Mouse (Mus musculus): ENCODE measurements around the gene Sox15. TPM values are rescaled to one million over a fixed set of nuclear protein-coding genes. Genes with fewer than 3 reads are reported as not detected.
A peak's percentile ranks its signal among the peaks of the same experiment; 100 is the strongest.

The Sox15 gene
- polyA plus RNA-seq, 1 experiment, result 0.24 TPM

DNA sequence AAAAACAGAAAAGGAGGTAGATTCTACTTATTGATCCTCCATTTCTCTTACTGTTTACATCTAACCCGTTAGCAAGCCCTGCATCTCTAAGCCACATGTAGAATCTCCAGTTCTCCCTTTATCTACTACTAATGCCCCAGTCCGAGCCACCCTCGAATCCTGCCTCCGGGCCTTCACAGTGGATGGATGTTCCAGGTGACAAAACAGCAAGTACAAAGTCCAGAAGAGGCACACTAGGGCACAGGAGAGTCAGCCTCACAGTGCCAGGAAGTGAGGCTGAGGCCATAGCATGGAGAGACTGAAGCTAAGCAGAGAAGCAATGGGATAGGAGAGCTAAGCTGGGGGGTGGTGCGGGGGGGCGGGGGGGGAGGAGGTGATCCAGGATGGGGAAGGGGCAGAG lies 37.7 kb downstream of the Sox15 start:
- Histone ChIP-seq H3K4me1 (replicated peaks; ENCODE audit: control insufficient read depth, insufficient read depth, low read length) (no peaks in the 10 kb centered on the region), H3K27ac (ENCODE audit: control insufficient read depth, insufficient read depth, low read length) (no peak overlapping the region), H3K4me3 (ENCODE audit: control insufficient read depth, insufficient read depth, low read length) (no peak overlapping the region), H3K36me3 (ENCODE audit: control insufficient read depth, insufficient read depth, low read length) (no peaks in the 10 kb centered on the region), H3K27me3 (ENCODE audit: control insufficient read depth, insufficient read depth, low read length) (peaks cover 3% of the 10 kb centered on the region; the same call in 1 of the 2 replicates)
- no peak for DNase-seq
- WGBS, result 90% methylated on average over 6 of the region's 6 CpGs
- TF ChIP-seq CTCF (IDR thresholded peaks at IDR 0.05; ENCODE audit: borderline replicate concordance, control insufficient read depth, extremely low read depth, insufficient read depth, low read length, poor library complexity) (no peak), POLR2A (IDR thresholded peaks at IDR 0.05; ENCODE audit: control insufficient read depth, extremely low read depth, insufficient read depth, low read length, poor library complexity) (no peak)

DNA sequence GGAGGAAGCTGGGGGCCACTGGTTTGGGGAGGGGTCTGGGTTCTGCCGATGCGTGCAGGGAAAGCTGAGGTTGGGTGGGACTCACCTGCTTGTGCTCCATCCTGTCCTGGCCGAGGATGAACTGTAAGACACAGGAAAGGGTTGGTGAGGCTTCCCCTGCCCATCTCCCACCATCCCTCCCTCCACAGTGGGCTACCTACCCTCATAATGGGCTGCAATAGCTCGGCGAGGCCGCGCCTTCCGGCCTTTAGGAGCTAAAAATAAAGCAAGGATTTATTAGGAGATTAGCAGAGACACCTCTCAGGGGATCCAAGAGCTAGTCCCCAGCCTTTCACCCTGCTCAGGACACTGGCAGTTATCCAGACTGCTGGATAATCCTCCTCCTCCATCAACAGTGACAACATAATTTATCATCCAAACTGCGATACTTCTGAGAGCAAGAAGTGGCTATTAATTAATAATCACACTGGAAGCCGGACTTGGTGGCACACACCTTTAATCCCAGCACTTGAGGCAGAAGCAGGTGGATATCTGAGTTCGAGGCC lies 38.4 kb downstream of the Sox15 start:
- Histone ChIP-seq H3K27me3 (ENCODE audit: control insufficient read depth, insufficient read depth, low read length) (peaks cover 3% of the 10 kb centered on the region; the same call in 1 of the 2 replicates), H3K36me3 (ENCODE audit: control insufficient read depth, insufficient read depth, low read length) (no peaks in the 10 kb centered on the region), H3K4me1 (replicated peaks; ENCODE audit: control insufficient read depth, insufficient read depth, low read length) (no peaks in the 10 kb centered on the region), H3K27ac (ENCODE audit: control insufficient read depth, insufficient read depth, low read length) (no peak overlapping the region), H3K4me3 (ENCODE audit: control insufficient read depth, insufficient read depth, low read length) (no peak overlapping the region)
- 60% methylated on average over 11 of the region's 11 CpGs for WGBS
- DNase-seq, result no peak
- TF ChIP-seq CTCF (IDR thresholded peaks at IDR 0.05; ENCODE audit: borderline replicate concordance, control insufficient read depth, extremely low read depth, insufficient read depth, low read length, poor library complexity) (no peak), POLR2A (IDR thresholded peaks at IDR 0.05; ENCODE audit: control insufficient read depth, extremely low read depth, insufficient read depth, low read length, poor library complexity) (no peak)

DNA sequence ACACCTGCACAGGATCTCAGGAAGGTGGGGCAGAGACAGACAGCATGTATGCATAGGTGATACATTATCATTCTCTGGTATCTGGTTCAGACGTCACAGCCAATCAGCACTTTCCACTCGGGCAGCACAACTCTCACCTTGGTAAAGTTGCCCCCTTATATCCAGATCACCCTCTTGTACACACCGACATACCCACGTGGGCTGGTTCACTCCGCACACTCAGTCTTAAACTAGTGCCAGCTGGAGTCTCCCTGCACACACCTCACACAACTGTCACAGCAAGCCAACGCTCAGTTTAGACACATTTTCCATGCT lies 39.9 kb downstream of the Sox15 start:
- H3K27me3 ChIP-seq (ENCODE audit: control insufficient read depth, insufficient read depth, low read length), result peaks cover 3% of the 10 kb centered on the region; the same call in 1 of the 2 replicates
- TF ChIP-seq CTCF (IDR thresholded peaks at IDR 0.05; ENCODE audit: borderline replicate concordance, control insufficient read depth, extremely low read depth, insufficient read depth, low read length, poor library complexity), result no peak
- TF ChIP-seq POLR2A (IDR thresholded peaks at IDR 0.05; ENCODE audit: control insufficient read depth, extremely low read depth, insufficient read depth, low read length, poor library complexity), result no peak
- H3K27ac ChIP-seq (ENCODE audit: control insufficient read depth, insufficient read depth, low read length), result no peak overlapping the region
- H3K4me3 ChIP-seq (ENCODE audit: control insufficient read depth, insufficient read depth, low read length), result peak overlapping the region; percentile 34; the same call in 1 of the 2 replicates
- H3K36me3 ChIP-seq (ENCODE audit: control insufficient read depth, insufficient read depth, low read length), result no peaks in the 10 kb centered on the region
- no peaks in the 10 kb centered on the region for H3K4me1 ChIP-seq (replicated peaks; ENCODE audit: control insufficient read depth, insufficient read depth, low read length)
- no peak for DNase-seq
- WGBS, result 73% methylated on average over 6 of the region's 6 CpGs

DNA sequence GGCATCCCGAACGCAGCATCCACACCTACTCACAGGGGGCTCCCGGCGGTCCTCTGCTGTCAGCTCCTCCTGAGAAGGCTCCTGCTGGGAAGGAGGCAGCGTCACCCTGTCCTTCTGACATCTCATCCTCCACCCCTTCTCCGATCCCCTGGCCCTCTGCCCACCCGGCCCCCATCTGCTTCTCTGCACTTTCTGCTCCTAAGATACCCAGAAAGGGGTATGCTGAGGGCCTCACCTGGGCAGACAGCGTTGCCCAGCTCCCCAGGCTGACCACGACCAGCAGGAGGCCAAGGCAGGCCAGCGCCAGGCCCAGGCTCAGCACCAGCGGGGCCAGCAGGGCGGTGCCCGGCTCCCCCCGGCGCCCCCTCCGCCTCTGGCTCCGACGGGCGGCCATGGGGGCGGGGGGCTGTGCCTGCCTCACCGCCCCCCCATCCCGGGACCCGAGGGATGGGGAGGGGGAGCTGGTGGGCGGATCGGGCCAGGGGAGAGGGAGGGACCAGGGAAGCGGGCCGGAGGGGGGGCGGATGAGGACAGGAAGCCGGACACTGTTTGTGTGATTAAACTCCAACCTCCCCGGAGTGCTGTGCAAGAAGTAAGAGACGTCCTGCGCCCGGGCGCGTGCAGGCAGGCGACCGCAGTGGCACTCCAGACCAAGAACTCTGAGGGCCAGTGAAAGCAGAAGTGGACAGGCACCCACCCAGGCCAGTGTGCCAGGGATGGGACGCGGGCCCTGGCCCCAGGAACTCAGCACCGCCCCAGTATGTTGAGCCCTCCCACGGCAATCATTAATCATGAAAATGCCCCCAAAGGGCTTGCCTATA lies 40.5 kb downstream of the Sox15 start, which contains the start of the genes Tnfsf12 and Tnfsfm13:
Gene Tnfsf12 (minus strand): TSS at position 489 of the 821 bp plus-strand sequence.
Gene Tnfsfm13 (minus strand): TSS at position 738 of the 821 bp plus-strand sequence.
- 22% methylated on average over 40 of the region's 41 CpGs for WGBS
- Histone ChIP-seq H3K4me3 (ENCODE audit: control insufficient read depth, insufficient read depth, low read length) (peak within 1 kb of the TSS; percentile 34), H3K27me3 (ENCODE audit: control insufficient read depth, insufficient read depth, low read length) (peaks cover 3% of the 10 kb centered on the region; the same call in 1 of the 2 replicates), H3K27ac (ENCODE audit: control insufficient read depth, insufficient read depth, low read length) (no peak within 1 kb of the TSS), H3K36me3 (ENCODE audit: control insufficient read depth, insufficient read depth, low read length) (no peaks in the 10 kb centered on the region), H3K4me1 (replicated peaks; ENCODE audit: control insufficient read depth, insufficient read depth, low read length) (no peaks in the 10 kb centered on the region)
- DNase-seq, result no peak
- no peak for TF ChIP-seq POLR2A (IDR thresholded peaks at IDR 0.05; ENCODE audit: control insufficient read depth, extremely low read depth, insufficient read depth, low read length, poor library complexity)
- TF ChIP-seq CTCF (IDR thresholded peaks at IDR 0.05; ENCODE audit: borderline replicate concordance, control insufficient read depth, extremely low read depth, insufficient read depth, low read length, poor library complexity), result no peak

DNA sequence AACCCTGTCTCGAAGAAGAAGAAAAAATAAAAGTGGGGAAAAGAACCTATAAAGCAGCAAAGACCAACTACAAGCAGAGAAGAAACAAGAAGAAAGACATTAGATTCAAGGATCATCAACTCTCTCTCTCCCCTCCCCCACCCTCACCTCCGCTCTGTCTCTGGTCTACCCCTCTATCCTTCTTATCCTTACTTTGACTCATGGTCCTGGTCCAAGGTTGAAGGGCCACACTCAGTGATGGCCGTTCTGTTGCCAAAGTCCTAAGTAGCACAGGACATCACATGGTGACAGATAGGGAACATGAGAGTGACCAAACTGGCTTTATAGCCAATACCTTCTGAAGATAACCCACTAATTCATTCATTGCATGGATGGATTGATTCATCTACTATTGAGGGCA lies 42.3 kb downstream of the Sox15 start:
- 90% methylated on average over 3 of the region's 3 CpGs for WGBS
- no peak for TF ChIP-seq POLR2A (IDR thresholded peaks at IDR 0.05; ENCODE audit: control insufficient read depth, extremely low read depth, insufficient read depth, low read length, poor library complexity)
- no peak for TF ChIP-seq CTCF (IDR thresholded peaks at IDR 0.05; ENCODE audit: borderline replicate concordance, control insufficient read depth, extremely low read depth, insufficient read depth, low read length, poor library complexity)
- H3K4me3 ChIP-seq (ENCODE audit: control insufficient read depth, insufficient read depth, low read length), result no peak overlapping the region
- no peak for DNase-seq
- no peaks in the 10 kb centered on the region for H3K36me3 ChIP-seq (ENCODE audit: control insufficient read depth, insufficient read depth, low read length)
- no peak overlapping the region for H3K27ac ChIP-seq (ENCODE audit: control insufficient read depth, insufficient read depth, low read length)
- H3K27me3 ChIP-seq (ENCODE audit: control insufficient read depth, insufficient read depth, low read length), result peaks cover 3% of the 10 kb centered on the region; the same call in 1 of the 2 replicates
- H3K4me1 ChIP-seq (replicated peaks; ENCODE audit: control insufficient read depth, insufficient read depth, low read length), result no peaks in the 10 kb centered on the region

DNA sequence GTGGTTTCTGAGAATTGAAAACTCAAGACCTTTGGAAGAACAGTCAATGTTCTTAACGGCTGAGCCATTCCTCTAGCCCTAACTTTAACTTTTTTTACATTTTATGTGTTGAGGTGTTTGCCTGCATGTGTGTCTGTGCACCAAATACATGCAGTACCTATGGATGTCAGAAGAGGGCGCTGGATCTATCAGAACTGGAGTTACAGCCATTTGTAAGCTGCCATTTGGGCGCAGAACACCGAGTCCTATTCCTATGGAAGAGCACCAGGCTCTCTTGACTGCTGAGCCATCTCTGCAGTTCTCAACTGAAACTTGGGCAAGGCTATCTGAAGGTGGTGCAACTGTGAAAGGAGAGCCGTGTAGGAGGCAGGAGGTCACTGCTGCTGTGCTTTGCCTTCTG lies 43.5 kb downstream of the Sox15 start:
- no peak for TF ChIP-seq POLR2A (IDR thresholded peaks at IDR 0.05; ENCODE audit: control insufficient read depth, extremely low read depth, insufficient read depth, low read length, poor library complexity)
- Histone ChIP-seq H3K4me1 (replicated peaks; ENCODE audit: control insufficient read depth, insufficient read depth, low read length) (no peaks in the 10 kb centered on the region), H3K27ac (ENCODE audit: control insufficient read depth, insufficient read depth, low read length) (no peak overlapping the region), H3K27me3 (ENCODE audit: control insufficient read depth, insufficient read depth, low read length) (peaks cover 3% of the 10 kb centered on the region; the same call in 1 of the 2 replicates), H3K4me3 (ENCODE audit: control insufficient read depth, insufficient read depth, low read length) (no peak overlapping the region), H3K36me3 (ENCODE audit: control insufficient read depth, insufficient read depth, low read length) (no peaks in the 10 kb centered on the region)
- no peak for DNase-seq
- 81% methylated on average over 5 of the region's 5 CpGs for WGBS
